Mouse (Mus musculus) spleen, adult 10 weeks (tissue): ENCODE measurements around the gene Smad5. TPM values are rescaled to one million over a fixed set of nuclear protein-coding genes. Genes with fewer than 3 reads are reported as not detected.

Source experiments
- polyA plus RNA-seq: library from polyadenylated mRNA; stranded (reverse); fragments of 350-450 nt; fragmentation: Illumina TruSeq; extraction: RNeasy Lipid Tissue Mini Kit (QIAGEN cat#74804); gene quantifications from one replicate; pipeline ENCODE4 v1.2.3, GENCODE M21; 2015; ENCODE audit warnings: low replicate concordance; ENCODE audit not compliant: insufficient read depth

The Smad5 gene
- polyA plus RNA-seq: 40.6 TPM

GRCm38 (mm10) chr13:56702469-56703221, at the start of gene Smad5:
Gene Smad5, plus strand, starts transcription at chr13:56703010.

GRCm38 (mm10) chr13:56753192-56753951, 50.6 kb downstream of the Smad5 start, which contains the start of gene Gm45623:
Gene Gm45623, minus strand, starts transcription at chr13:56753827.

Other genes starting within 250 kb of the Smad5 start
- gene Il9, start 220.8 kb upstream of the Smad5 start, polyA plus RNA-seq: not detected
- 1.5 TPM for gene Fbxl21, start 180.5 kb upstream of the Smad5 start, polyA plus RNA-seq
- gene Lect2, start 154.5 kb upstream of the Smad5 start, polyA plus RNA-seq: not detected
- gene Tgfbi, start 93.5 kb upstream of the Smad5 start, polyA plus RNA-seq: 106 TPM
- not detected for gene Gm45623, start 50.8 kb downstream of the Smad5 start, polyA plus RNA-seq
- gene Trpc7, start 193.0 kb downstream of the Smad5 start, polyA plus RNA-seq: not detected